Mouse (Mus musculus): Measurements from ENCODE around the gene Letmd1. TPM values are rescaled to one million over a fixed set of nuclear protein-coding genes. Genes with fewer than 3 reads are reported as not detected.

Gene Letmd1
- total and polyA plus RNA-seq, 3 experiments, result 13.0 to 32.3 (median 13.1) TPM

- 95% methylated on average over 2 of the region's 2 CpGs for WGBS
- no peak for TF ChIP-seq CTCF (IDR thresholded peaks at IDR 0.05)
- no peak for TF ChIP-seq EP300 (IDR thresholded peaks at IDR 0.05; ENCODE audit: insufficient read depth, low read depth, low read length)
- no peak for TF ChIP-seq POLR2A (IDR thresholded peaks at IDR 0.05; ENCODE audit: insufficient read depth, low read depth, low read length)
- no peaks in the 10 kb centered on the region for H3K79me2 ChIP-seq (replicated peaks; ENCODE audit: control insufficient read depth, insufficient read depth, low read length)
- H3K9ac ChIP-seq (ENCODE audit: low read depth, low read length), result no peak overlapping the region
- no peaks in the 10 kb centered on the region for H3K4me1 ChIP-seq (ENCODE audit: control insufficient read depth, insufficient read depth, low read length)
- no peaks in the 10 kb centered on the region for H3K27me3 ChIP-seq (ENCODE audit: control insufficient read depth, insufficient read depth, low read length)
- H3K4me3 ChIP-seq, result no peak overlapping the region
- H3K27ac ChIP-seq, result no peak overlapping the region
- no peaks in the 10 kb centered on the region for H3K36me3 ChIP-seq (ENCODE audit: control insufficient read depth, insufficient read depth, low read length)
- intact Hi-C loops (cut with DNase I), result no loop called here
- no peak for DNase-seq
Observed at GRCm38 (mm10) chr15:100515121-100515520, 46.3 kb downstream of the Letmd1 start.

- Histone ChIP-seq H3K27ac (no peak overlapping the region), H3K4me3 (no peak overlapping the region), H3K36me3 (ENCODE audit: control insufficient read depth, insufficient read depth, low read length) (no peaks in the 10 kb centered on the region), H3K27me3 (ENCODE audit: control insufficient read depth, insufficient read depth, low read length) (no peaks in the 10 kb centered on the region), H3K9ac (ENCODE audit: low read depth, low read length) (no peak overlapping the region), H3K4me1 (ENCODE audit: control insufficient read depth, insufficient read depth, low read length) (no peaks in the 10 kb centered on the region), H3K79me2 (replicated peaks; ENCODE audit: control insufficient read depth, insufficient read depth, low read length) (no peaks in the 10 kb centered on the region)
- no peak for TF ChIP-seq EP300 (IDR thresholded peaks at IDR 0.05; ENCODE audit: insufficient read depth, low read depth, low read length)
- TF ChIP-seq POLR2A (IDR thresholded peaks at IDR 0.05; ENCODE audit: insufficient read depth, low read depth, low read length), result no peak
- TF ChIP-seq CTCF (IDR thresholded peaks at IDR 0.05), result no peak
- intact Hi-C loops (cut with DNase I), result no loop called here
- no peak for DNase-seq
- 92% methylated on average over 14 of the region's 14 CpGs for WGBS
Observed at GRCm38 (mm10) chr15:100520306-100520705, 51.5 kb downstream of the Letmd1 start.

GRCm38 (mm10) chr15:100525405-100525804 lies 56.6 kb downstream of the Letmd1 start:
- H3K9ac ChIP-seq (ENCODE audit: low read depth, low read length), result no peak overlapping the region
- H3K4me1 ChIP-seq (ENCODE audit: control insufficient read depth, insufficient read depth, low read length), result no peaks in the 10 kb centered on the region
- WGBS, result 95% methylated on average over 14 of the region's 14 CpGs
- H3K36me3 ChIP-seq (ENCODE audit: control insufficient read depth, insufficient read depth, low read length), result no peaks in the 10 kb centered on the region
- TF ChIP-seq EP300 (IDR thresholded peaks at IDR 0.05; ENCODE audit: insufficient read depth, low read depth, low read length) (no peak), CTCF (IDR thresholded peaks at IDR 0.05) (no peak), POLR2A (IDR thresholded peaks at IDR 0.05; ENCODE audit: insufficient read depth, low read depth, low read length) (no peak)
- no peaks in the 10 kb centered on the region for H3K27me3 ChIP-seq (ENCODE audit: control insufficient read depth, insufficient read depth, low read length)
- DNase-seq, result no peak
- H3K79me2 ChIP-seq (replicated peaks; ENCODE audit: control insufficient read depth, insufficient read depth, low read length), result no peaks in the 10 kb centered on the region
- H3K27ac ChIP-seq, result no peak overlapping the region
- intact Hi-C loops (cut with DNase I), result no loop called here
- H3K4me3 ChIP-seq, result no peak overlapping the region

DNA sequence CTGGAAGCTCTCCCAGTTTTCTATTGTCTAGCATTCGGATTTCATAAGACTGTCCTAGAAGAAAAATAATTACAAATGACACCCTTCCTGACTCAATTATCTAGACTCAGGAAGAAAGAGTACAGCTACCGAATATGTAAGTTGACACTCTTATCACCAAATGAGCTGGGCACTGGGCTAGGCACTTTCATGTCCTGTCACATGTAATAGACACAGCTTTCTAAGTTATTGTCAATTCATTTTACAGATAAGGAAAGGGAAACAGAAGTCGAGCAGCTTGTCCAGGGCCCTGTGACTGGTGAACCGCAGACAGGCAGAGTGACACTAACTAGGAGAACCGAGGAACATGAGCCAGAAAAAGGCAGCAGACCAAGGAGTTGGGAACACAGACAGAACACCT lies 59.1 kb downstream of the Letmd1 start:
- TF ChIP-seq POLR2A (IDR thresholded peaks at IDR 0.05; ENCODE audit: insufficient read depth, low read depth, low read length) (no peak), EP300 (IDR thresholded peaks at IDR 0.05; ENCODE audit: insufficient read depth, low read depth, low read length) (no peak), CTCF (IDR thresholded peaks at IDR 0.05) (no peak)
- Histone ChIP-seq H3K4me3 (no peak overlapping the region), H3K9ac (ENCODE audit: low read depth, low read length) (no peak overlapping the region), H3K4me1 (ENCODE audit: control insufficient read depth, insufficient read depth, low read length) (no peaks in the 10 kb centered on the region), H3K27ac (no peak overlapping the region), H3K27me3 (ENCODE audit: control insufficient read depth, insufficient read depth, low read length) (no peaks in the 10 kb centered on the region), H3K79me2 (replicated peaks; ENCODE audit: control insufficient read depth, insufficient read depth, low read length) (no peaks in the 10 kb centered on the region), H3K36me3 (ENCODE audit: control insufficient read depth, insufficient read depth, low read length) (no peaks in the 10 kb centered on the region)
- no peak for DNase-seq
- WGBS, result 34% methylated on average over 5 of the region's 5 CpGs
- intact Hi-C loops (cut with DNase I), result no loop called here

Other genes starting within 250 kb of the Letmd1 start
- 10 to 100 TPM; 50.7 to 53.9 TPM for gene Atf1, start 241.2 kb upstream of the Letmd1 start, total RNA-seq (2021)
- 54.2 and 59.7 TPM in 2 replicates for gene Atf1, start 241.2 kb upstream of the Letmd1 start, polyA plus RNA-seq (2012; rRNA removed)
- gene Tmprss12, start 188.2 kb upstream of the Letmd1 start, total RNA-seq (2021), result not detected
- gene Tmprss12, start 188.2 kb upstream of the Letmd1 start, polyA plus RNA-seq (2012; rRNA removed), result not detected in 2 replicates
- 10 to 100 TPM; 44.8 to 56.4 TPM for gene Mettl7a1, start 164.9 kb upstream of the Letmd1 start, total RNA-seq (2021)
- 43.0 and 47.6 TPM in 2 replicates for gene Mettl7a1, start 164.9 kb upstream of the Letmd1 start, polyA plus RNA-seq (2012; rRNA removed)
- under 1 TPM in 1 of 2 experiments, not detected in 1; 0.27 TPM for gene Mettl7a3, start 134.1 kb upstream of the Letmd1 start, total RNA-seq (2021)
- 0.21 TPM in 1 of 2 replicates, not detected in the other for gene Mettl7a3, start 134.1 kb upstream of the Letmd1 start, polyA plus RNA-seq (2012; rRNA removed)
- under 1 TPM in 1 of 2 experiments, not detected in 1; 0.34 TPM for gene Methig1, start 115.9 kb upstream of the Letmd1 start, total RNA-seq (2021)
- not detected in 2 replicates for gene Methig1, start 115.9 kb upstream of the Letmd1 start, polyA plus RNA-seq (2012; rRNA removed)
- gene Mettl7a2, start 115.8 kb upstream of the Letmd1 start, total RNA-seq (2021), result 1 to 10 TPM in 1 of 2 experiments, under 1 TPM in 1; 0.75 to 1.5 TPM
- gene Mettl7a2, start 115.8 kb upstream of the Letmd1 start, polyA plus RNA-seq (2012; rRNA removed), result not detected in 2 replicates
- not detected for gene Higd1c, start 104.5 kb upstream of the Letmd1 start, total RNA-seq (2021)
- not detected in 2 replicates for gene Higd1c, start 104.5 kb upstream of the Letmd1 start, polyA plus RNA-seq (2012; rRNA removed)
- not detected for gene Gm5475, start 46.9 kb upstream of the Letmd1 start, total RNA-seq (2021)
- gene Gm5475, start 46.9 kb upstream of the Letmd1 start, polyA plus RNA-seq (2012; rRNA removed), result not detected in 2 replicates
- gene Slc11a2, start 44.0 kb upstream of the Letmd1 start, total RNA-seq (2021), result 10 to 100 TPM; 38.9 to 43.7 TPM
- 24.4 and 45.6 TPM in 2 replicates for gene Slc11a2, start 44.0 kb upstream of the Letmd1 start, polyA plus RNA-seq (2012; rRNA removed)
- 1 to 10 TPM; 2.1 to 2.7 TPM for gene Csrnp2, start 26.5 kb downstream of the Letmd1 start, total RNA-seq (2021)
- gene Csrnp2, start 26.5 kb downstream of the Letmd1 start, polyA plus RNA-seq (2012; rRNA removed), result 1.7 and 3.0 TPM in 2 replicates
- gene Tfcp2, start 83.0 kb downstream of the Letmd1 start, total RNA-seq (2021), result 10 to 100 TPM; 11.6 to 12.8 TPM
- 6.6 and 8.2 TPM in 2 replicates for gene Tfcp2, start 83.0 kb downstream of the Letmd1 start, polyA plus RNA-seq (2012; rRNA removed)
- gene Pou6f1, start 131.0 kb downstream of the Letmd1 start, total RNA-seq (2021), result 10 to 100 TPM in 1 of 2 experiments, 1 to 10 TPM in 1; 8.0 to 11.5 TPM
- 13.7 and 15.7 TPM in 2 replicates for gene Pou6f1, start 131.0 kb downstream of the Letmd1 start, polyA plus RNA-seq (2012; rRNA removed)
- 100 to 1,000 TPM; 157 to 180 TPM for gene Dazap2, start 146.3 kb downstream of the Letmd1 start, total RNA-seq (2021)
- gene Dazap2, start 146.3 kb downstream of the Letmd1 start, polyA plus RNA-seq (2012; rRNA removed), result 486 and 542 TPM in 2 replicates
- gene Smagp, start 167.9 kb downstream of the Letmd1 start, total RNA-seq (2021), result 10 to 100 TPM; 11.6 to 12.9 TPM
- 19.5 and 21.1 TPM in 2 replicates for gene Smagp, start 167.9 kb downstream of the Letmd1 start, polyA plus RNA-seq (2012; rRNA removed)
- gene Bin2, start 200.5 kb downstream of the Letmd1 start, total RNA-seq (2021), result 1 to 10 TPM; 1.6 to 2.0 TPM
- 1.3 and 3.0 TPM in 2 replicates for gene Bin2, start 200.5 kb downstream of the Letmd1 start, polyA plus RNA-seq (2012; rRNA removed)
- gene Cela1, start 218.9 kb downstream of the Letmd1 start, total RNA-seq (2021), result 1 to 10 TPM in 1 of 2 experiments, under 1 TPM in 1; 0.78 to 1.0 TPM
- gene Cela1, start 218.9 kb downstream of the Letmd1 start, polyA plus RNA-seq (2012; rRNA removed), result 1.3 and 1.7 TPM in 2 replicates

Measured in heart, adult 2 months (tissue).